Mouse (Mus musculus): ENCODE data around the gene Zpbp2.

GRCm38 (mm10) chr11:98598851-98599290 lies 48.0 kb downstream of the Zpbp2 start:
- TF ChIP-seq CTCF (IDR thresholded peaks at IDR 0.05; ENCODE audit: insufficient read depth, low read length) (no peak), POLR2A (IDR thresholded peaks at IDR 0.05; ENCODE audit: borderline replicate concordance, extremely low read depth, low read depth, low read length) (no peak)

Measured in lung, adult 2 months (tissue).